Mouse (Mus musculus) liver, embryonic 14.5 days (tissue): ENCODE results near the gene Znhit1. TPM values are rescaled to one million over a fixed set of nuclear protein-coding genes. Genes with fewer than 3 reads are reported as not detected.

ENCODE experiments used
- ATAC-seq: fragments of 200-750 bp; cut with Nextera tagmentation; 2 replicates; pipeline ENCODE4 v1.8.0; 2017; ENCODE audit warnings: moderate number of reproducible peaks, mild to moderate bottlenecking, moderate library complexity; ENCODE audit not compliant: insufficient read depth
- DNase-seq, 3 experiments: peaks; one replicate each; pipeline ENCODE4 v3.0.0-alpha.2; 2012 to 2013; ENCODE audit warnings: low read depth in 3 of 3, low spot score in 3 of 3
- H3K27ac ChIP-seq: fragments of 300-500 bp; sonication (generic); 2 replicates; pipeline ENCODE4 v1.5.1; 2014; ENCODE audit warnings: moderate library complexity, mild to moderate bottlenecking, control low read depth, inconsistent platforms
- H3K27me3 ChIP-seq: fragments of 300-500 bp; sonication (generic); 2 replicates; pipeline ENCODE4 v1.6.1; 2014; ENCODE audit warnings: mild to moderate bottlenecking, low read length, moderate library complexity; ENCODE audit not compliant: control insufficient read depth, insufficient read depth
- H3K36me3 ChIP-seq: fragments of 300-500 bp; sonication (generic); replicated peaks from 2 replicates; pipeline ENCODE4 v1.6.1; 2014; ENCODE audit warnings: low read depth; ENCODE audit not compliant: control insufficient read depth, insufficient read depth
- H3K4me1 ChIP-seq, 2 experiments: fragments of 200-500 bp in 1 of 2; fragments of 300-500 bp in 1 of 2; sonication (generic) in 1 of 2; replicated peaks; 2 replicates each; pipeline ENCODE4 v1.6.1; 2012 to 2014; ENCODE audit warnings: antibody characterized with exemption in 1 of 2, inconsistent platforms in 1 of 2, low read length in 1 of 2; ENCODE audit not compliant: control insufficient read depth in 2 of 2, insufficient read depth in 2 of 2
- H3K4me2 ChIP-seq: fragments of 300-500 bp; sonication (generic); 2 replicates; pipeline ENCODE4 v1.6.1; 2014; ENCODE audit warnings: low read depth, mild to moderate bottlenecking, control low read depth, moderate library complexity
- H3K4me3 ChIP-seq, 2 experiments: fragments of 200-500 bp in 1 of 2; fragments of 300-500 bp in 1 of 2; sonication (generic) in 1 of 2; 2 replicates each; pipeline ENCODE4 v1.5.1; 2012 to 2014; ENCODE audit warnings: low read depth in 2 of 2, low read length in 2 of 2, mild to moderate bottlenecking in 2 of 2, control low read depth in 1 of 2, inconsistent platforms in 1 of 2, moderate library complexity in 1 of 2; ENCODE audit not compliant: insufficient read depth in 1 of 2
- H3K9ac ChIP-seq: fragments of 300-500 bp; sonication (generic); replicated peaks from 2 replicates; pipeline ENCODE4 v1.6.1; 2014; ENCODE audit warnings: mild to moderate bottlenecking, control low read depth, moderate library complexity
- H3K9me3 ChIP-seq: fragments of 300-500 bp; sonication (generic); 2 replicates; pipeline ENCODE4 v1.6.1; 2016; ENCODE audit warnings: low read length, mixed read lengths; ENCODE audit not compliant: control insufficient read depth
- CTCF ChIP-seq: IDR thresholded peaks from 2 replicates; pipeline ENCODE4 v1.5.1; 2016; ENCODE audit warnings: antibody characterized with exemption, low read depth, control low read depth
- EP300 ChIP-seq: IDR thresholded peaks from 2 replicates; pipeline ENCODE4 v1.6.1; 2016; ENCODE audit warnings: antibody characterized with exemption, low read depth
- WGBS: fragments of 180-500 bp; shearing (Covaris S2); extraction: QIAGEN DNeasy Blood & Tissue Kit; methylation state at CpG from one replicate; pipeline ENCODE4 v1.1.7; 2014; ENCODE audit not compliant: insufficient replicate concordance; 5-methylcytosine and 5-hydroxymethylcytosine counted together
- polyA plus RNA-seq, 2 experiments: library from polyadenylated mRNA; depleted of rRNA in 1 of 2; stranded (reverse) in 1 of 2; unstranded in 1 of 2; fragments of >200 nt; fragmentation: Nextera tagmentation in 1 of 2; extraction: Ambion mirVana in 1 of 2; gene quantifications; 2 replicates each; pipeline versions ENCODE4 v1.2.1 to v1.2.3; 2012 to 2014

Gene Znhit1
- polyA plus RNA-seq, 2 experiments: 29.3 to 46.2 TPM

DNA sequence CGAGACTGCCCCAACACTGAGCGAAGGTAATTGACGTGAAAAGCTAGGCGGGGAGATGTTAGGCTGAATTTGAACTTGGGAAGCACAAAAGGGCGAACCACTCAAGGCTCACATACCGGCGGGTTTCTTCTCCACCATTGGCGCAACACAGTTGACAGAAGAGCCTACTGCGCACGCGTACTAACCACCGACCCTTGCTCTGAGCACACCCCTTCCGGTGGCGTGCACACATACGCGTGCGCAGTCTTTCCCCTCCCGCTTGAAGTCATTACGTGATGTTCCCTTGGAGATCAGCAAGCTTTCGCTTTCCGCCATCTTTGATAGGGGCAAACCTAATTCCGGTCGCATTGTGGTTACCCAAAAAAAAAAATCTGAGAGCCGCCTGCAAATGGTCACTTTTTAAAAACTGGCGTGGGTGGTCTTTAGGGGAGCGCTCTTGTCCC is 1.1 kb downstream of the Znhit1 start, which contains the start of gene Plod3:
Plod3 (plus strand) TSS at position 325 of the 443 bp plus-strand sequence.
- H3K9ac ChIP-seq: peak within 1 kb of the TSS; percentile 93
- TF ChIP-seq CTCF: peak; percentile 18; the same call in 1 of the 2 replicates
- no peak for TF ChIP-seq EP300
- H3K4me1 ChIP-seq: peaks cover 0 to 13% of the 10 kb centered on the region in 2 experiments; a peak in 2 of 4 replicates
- H3K4me3 ChIP-seq: peak within 1 kb of the TSS; percentile 93 to 98
- peak within 1 kb of the TSS; percentile 75 for H3K27ac ChIP-seq
- H3K4me2 ChIP-seq: peak within 1 kb of the TSS; percentile 92
- H3K36me3 ChIP-seq: no peaks in the 10 kb centered on the region
- ATAC-seq (peak; percentile 92), DNase-seq (peak; percentile 99)
- no peaks in the 10 kb centered on the region for H3K27me3 ChIP-seq
- no peaks in the 10 kb centered on the region for H3K9me3 ChIP-seq
- under 1% methylated on average over 26 of the region's 26 CpGs for WGBS

DNA sequence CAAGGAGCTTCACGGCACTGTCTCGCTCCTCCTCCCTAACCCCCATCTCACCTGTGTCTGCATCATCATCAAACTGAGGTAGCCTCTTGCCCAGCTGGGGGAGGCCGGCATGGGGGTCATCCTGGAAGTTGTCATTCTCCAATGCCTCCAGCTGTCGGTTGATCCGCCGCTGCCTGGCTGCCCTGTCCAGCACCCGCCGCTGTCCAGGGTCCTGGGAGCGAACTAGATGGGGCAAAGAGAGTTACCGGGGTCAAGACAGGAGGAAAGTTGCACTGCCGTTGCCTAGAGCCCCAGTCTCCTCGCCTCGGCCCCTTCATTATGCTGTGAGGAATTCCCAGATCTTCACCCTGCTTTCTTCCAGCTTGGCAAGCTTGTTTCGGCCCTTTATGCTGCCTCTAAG is 3.0 kb downstream of the Znhit1 start:
- no peak overlapping the region for H3K4me3 ChIP-seq
- peaks cover 0 to 13% of the 10 kb centered on the region in 2 experiments; a peak in 2 of 4 replicates for H3K4me1 ChIP-seq
- 61% methylated on average over 14 of the region's 14 CpGs for WGBS
- peaks cover 3% of the 10 kb centered on the region for H3K36me3 ChIP-seq
- ATAC-seq (no peak), DNase-seq (no peak)
- H3K9me3 ChIP-seq: no peaks in the 10 kb centered on the region
- H3K9ac ChIP-seq: no peak overlapping the region
- no peak for TF ChIP-seq EP300
- no peak for TF ChIP-seq CTCF
- H3K27ac ChIP-seq: no peak overlapping the region
- H3K27me3 ChIP-seq: no peaks in the 10 kb centered on the region
- no peak overlapping the region for H3K4me2 ChIP-seq

DNA sequence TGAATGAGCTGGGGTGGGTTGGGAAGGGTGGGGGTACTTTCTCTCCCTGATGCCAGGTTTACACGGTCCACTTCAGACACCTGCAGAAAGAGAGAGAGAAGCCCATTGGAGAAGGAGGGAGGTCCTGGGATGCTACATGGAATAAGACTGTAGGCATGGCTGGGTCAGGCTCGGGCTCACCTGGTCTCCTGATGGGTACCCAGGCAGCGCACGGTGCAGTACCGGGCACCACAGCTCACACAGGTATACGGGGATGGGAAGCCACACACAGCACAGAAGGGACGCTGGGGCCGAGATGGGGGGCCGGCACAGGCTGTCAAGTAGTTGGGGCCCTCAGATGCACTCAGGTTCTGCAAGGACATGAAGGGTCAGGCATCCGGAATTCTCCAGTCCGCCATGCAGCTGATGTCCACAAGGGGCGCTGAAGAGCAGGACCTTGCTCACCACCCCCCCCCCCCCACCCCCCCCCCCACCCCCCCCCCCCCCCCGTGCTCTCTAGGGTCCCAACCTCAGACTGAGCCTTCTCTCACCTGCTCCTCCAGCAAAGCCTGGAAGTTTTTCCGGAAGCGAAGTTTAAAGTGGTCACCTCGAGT is 5.4 kb downstream of the Znhit1 start:
- H3K4me3 ChIP-seq: no peak overlapping the region
- WGBS: 53% methylated on average over 15 of the region's 16 CpGs
- TF ChIP-seq EP300 (no peak), CTCF (peak; percentile 69)
- H3K9ac ChIP-seq: no peak overlapping the region
- no peaks in the 10 kb centered on the region for H3K9me3 ChIP-seq
- peaks cover 3% of the 10 kb centered on the region for H3K36me3 ChIP-seq
- H3K4me2 ChIP-seq: no peak overlapping the region
- peaks cover 0 to 10% of the 10 kb centered on the region in 2 experiments; a peak in 2 of 4 replicates for H3K4me1 ChIP-seq
- DNase-seq (no peak), ATAC-seq (no peak)
- no peak overlapping the region for H3K27ac ChIP-seq
- H3K27me3 ChIP-seq: no peaks in the 10 kb centered on the region

DNA sequence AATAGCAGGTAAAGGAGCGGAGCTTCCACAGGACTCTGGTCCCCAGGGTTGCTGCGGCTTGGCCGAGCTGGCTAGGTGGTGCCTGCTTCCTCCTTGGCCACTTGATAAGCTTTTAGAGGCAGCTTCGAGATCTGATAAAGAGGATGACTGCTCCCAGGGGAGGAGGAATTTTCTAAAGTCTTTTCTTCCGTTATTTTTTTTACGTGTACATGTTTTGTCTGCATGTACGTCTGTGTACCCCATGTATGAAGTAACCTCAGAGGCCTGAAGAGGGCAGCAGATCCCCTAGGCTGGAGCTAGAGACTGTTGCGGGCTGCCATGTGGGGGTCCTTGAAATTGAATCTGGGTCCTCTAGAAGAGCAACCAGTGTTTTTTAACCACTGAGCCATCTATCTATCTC is 6.8 kb downstream of the Znhit1 start:
- WGBS: 71% methylated on average over 8 of the region's 8 CpGs

DNA sequence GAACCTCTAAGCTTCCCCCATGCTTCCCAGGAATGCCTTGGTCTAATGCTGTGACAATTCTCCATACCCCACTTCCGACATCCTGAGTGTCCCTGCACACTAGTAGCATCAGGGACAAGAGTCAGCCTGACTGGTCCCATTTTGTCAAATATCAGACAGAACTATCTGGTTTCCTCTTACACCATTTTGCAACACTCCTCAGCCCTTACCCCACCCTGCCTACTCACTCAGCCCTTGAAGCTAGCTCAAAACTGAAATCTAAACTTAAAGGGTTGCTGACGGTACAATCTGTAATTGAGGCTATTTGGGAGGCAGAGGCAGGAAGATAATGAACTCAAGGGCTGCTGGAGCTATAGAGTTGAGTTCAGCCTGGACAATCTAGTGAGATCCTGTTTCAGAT is 8.1 kb downstream of the Znhit1 start:
- no peak overlapping the region for H3K4me2 ChIP-seq
- H3K27ac ChIP-seq: no peak overlapping the region
- H3K4me3 ChIP-seq: no peak overlapping the region
- DNase-seq (no peak), ATAC-seq (no peak)
- no peaks in the 10 kb centered on the region for H3K27me3 ChIP-seq
- TF ChIP-seq EP300: no peak
- TF ChIP-seq CTCF: no peak
- H3K36me3 ChIP-seq: peaks cover 3% of the 10 kb centered on the region
- H3K9me3 ChIP-seq: no peaks in the 10 kb centered on the region
- WGBS: 76% methylated on average over 2 of the region's 2 CpGs
- no peak overlapping the region for H3K9ac ChIP-seq
- H3K4me1 ChIP-seq: no peaks in the 10 kb centered on the region

More for the DNA sequence above, 6.8 kb downstream of the Znhit1 start:
- H3K27ac ChIP-seq: no peak overlapping the region
- no peak overlapping the region for H3K4me3 ChIP-seq
- TF ChIP-seq CTCF (peak; percentile 50), EP300 (no peak)
- ATAC-seq (no peak), DNase-seq (no peak)
- peaks cover 3% of the 10 kb centered on the region for H3K36me3 ChIP-seq
- no peak overlapping the region for H3K4me2 ChIP-seq
- H3K4me1 ChIP-seq: peaks cover 0 to 4% of the 10 kb centered on the region in 2 experiments; a peak in 2 of 4 replicates
- no peaks in the 10 kb centered on the region for H3K9me3 ChIP-seq
- no peaks in the 10 kb centered on the region for H3K27me3 ChIP-seq
- no peak overlapping the region for H3K9ac ChIP-seq
